Mouse (Mus musculus): ENCODE results near the gene Rnf115. TPM values are rescaled to one million over a fixed set of nuclear protein-coding genes. Genes with fewer than 3 reads are reported as not detected.
A peak's percentile ranks its signal among the peaks of the same experiment; 100 is the strongest.

The Rnf115 gene
- total RNA-seq, 2 experiments from 2014 or later, result 46.3 to 56.3 TPM

DNA sequence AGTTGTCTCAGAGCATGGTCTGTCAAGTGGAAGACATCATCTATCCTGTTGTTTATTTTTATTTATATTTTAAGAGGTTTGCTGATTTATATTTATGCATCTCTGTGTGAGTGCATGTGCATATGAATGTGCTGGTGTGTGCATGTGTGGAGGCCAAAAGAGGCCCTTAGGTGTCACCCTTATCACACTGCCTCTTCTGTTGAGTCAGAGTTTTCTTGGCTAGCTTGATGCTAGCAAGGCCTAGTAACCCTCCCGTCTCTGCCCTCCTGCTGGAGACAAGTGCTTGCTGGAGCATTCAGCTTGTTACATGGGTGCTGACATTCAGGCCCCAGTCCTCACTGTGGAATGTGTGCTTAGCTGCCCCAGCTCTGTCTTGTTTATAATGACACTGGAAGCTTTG lies 45.5 kb downstream of the Rnf115 start:
- DNase-seq (ENCODE audit: low spot score in 2 of 2), result no peak

DNA sequence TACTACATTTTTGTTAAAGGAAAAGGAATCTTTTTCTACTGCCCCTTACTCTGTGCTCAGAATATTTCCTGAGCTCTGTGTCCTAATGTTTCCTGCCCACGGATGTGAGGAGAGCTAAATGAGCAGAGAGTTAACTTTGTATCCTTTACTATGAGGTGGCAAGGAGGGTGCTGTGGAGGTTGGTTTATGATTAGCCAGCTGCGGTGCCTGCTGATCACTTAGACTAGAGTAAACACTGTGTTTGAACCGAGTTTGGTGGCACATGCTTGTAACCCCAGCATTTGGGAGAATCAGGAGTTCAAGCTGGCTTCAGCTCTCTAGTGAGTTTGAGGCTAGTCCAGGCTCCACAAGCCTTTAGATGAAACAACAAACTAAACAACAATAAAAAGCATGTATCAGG lies 49.7 kb downstream of the Rnf115 start:
- no peak for DNase-seq (ENCODE audit: low spot score in 2 of 2)

DNA sequence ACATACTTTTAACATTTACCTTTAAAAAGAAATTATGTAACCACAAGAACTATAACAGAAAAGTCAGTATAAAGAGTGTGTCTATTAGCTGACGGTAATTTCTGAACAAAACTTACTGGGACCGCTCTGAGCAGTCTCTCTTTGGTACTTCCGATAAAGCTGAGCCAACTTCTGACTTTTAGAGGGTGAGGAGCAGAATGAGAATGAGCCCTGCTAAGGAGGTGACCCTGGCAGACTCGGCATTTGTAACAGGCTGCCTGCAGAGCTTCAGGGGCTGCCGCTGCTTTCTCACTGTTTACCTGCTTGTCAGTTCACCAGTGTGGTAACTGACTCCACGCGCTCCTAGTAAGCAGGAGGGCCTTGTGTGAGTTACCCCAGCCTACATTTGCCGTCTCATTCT lies 54.8 kb downstream of the Rnf115 start:
- no peak for DNase-seq (ENCODE audit: low spot score in 2 of 2)

DNA sequence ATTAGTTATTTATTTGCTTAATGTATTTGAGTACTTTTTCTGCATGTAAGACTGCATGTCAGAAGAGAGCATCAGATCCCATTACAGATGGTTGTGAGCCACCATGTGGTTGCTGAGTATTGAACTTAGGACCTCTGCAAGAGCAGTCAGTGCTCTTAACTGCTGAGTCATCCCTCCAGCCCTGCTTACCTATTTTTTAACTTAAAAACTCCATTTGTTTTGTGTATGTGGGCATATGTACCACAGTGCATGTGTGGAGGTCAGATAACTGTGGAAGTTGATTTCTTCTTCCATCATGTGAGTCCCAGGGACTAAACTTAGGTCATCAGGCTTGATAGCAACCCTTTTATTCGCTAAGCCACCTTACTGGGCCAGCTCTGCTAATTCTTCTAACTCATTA lies 60.3 kb downstream of the Rnf115 start:
- no peak for DNase-seq (ENCODE audit: low spot score in 2 of 2)

DNA sequence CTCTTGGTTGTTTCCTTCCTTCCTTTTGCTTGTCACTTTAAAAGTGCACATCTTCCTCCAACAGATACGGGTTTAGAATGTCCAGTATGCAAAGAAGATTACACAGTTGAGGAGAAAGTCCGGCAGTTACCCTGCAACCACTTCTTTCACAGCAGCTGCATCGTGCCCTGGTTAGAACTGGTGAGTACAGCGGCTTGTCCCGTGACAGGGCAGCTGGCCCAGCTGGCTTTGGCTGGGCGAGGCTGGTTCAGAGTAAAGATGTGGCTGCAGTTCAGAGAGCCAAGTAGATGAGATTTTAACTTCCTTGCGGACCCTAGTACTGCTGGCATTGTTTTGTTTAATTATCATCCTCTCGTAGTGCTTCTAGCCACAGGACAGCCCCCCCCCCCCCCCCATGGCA lies 61.0 kb downstream of the Rnf115 start:
- DNase-seq (ENCODE audit: low spot score in 2 of 2), result peak in 1 of 2 experiments; percentile 27

DNA sequence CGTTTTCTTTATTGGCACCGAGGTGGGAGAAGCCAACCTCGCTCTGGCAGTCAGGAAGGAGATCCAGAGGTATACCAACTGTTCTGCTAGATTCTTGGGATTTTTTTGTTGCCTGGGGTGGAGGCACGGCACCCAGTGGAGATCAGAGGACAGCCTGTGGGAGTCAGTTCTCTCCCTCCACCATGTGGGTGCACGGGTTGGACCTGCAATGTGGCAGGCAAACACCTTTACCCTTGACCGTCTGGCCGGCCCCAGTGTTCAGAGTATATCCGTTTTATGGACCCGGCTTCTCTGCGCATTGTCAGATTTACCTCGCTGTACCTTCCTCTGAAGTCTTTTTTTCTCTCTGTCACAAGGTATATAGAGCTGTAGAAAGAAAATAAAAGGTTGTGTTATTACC lies 72.8 kb downstream of the Rnf115 start:
- DNase-seq (ENCODE audit: low spot score in 2 of 2), result no peak

DNA sequence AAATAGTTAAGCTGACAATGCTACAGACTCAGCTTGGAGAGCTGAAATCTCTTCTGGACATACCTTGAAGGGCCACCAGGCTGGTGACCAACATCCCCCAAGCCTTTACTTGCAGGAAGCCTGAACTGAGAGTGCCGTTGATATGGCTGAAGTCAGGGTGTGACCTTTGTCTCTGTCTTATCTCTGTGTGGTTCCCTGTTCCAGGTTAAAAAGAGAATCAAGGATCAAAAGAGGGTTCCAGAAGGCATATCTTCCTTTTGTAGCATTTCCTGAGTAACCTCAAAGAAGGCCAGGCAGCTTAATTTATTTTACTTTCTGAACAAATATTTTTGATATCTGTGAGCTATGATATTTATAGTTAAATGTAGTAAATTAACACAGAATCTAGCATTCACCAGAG lies 74.8 kb downstream of the Rnf115 start:
- DNase-seq (ENCODE audit: low spot score in 2 of 2), result no peak

DNA sequence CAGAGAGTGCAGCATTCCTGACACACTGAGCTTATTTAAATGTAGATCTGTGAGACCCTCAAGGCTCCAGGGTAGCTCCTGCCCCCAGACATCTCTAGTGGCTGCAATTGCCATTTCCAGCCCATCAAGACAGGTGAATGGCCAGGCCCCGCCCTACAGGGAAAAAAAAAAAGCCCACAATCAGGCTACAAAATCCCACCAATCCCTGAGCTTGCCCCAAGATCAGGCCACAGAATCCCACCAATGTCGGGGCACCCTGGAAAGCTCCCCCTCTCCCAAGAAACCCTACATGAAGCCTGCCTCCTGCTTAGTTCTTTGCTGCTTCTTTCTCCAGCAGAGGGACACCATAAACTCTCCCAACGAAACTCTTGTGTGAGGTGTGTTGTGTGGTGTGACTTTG lies 80.7 kb downstream of the Rnf115 start:
- DNase-seq (ENCODE audit: low spot score in 2 of 2), result no peak

DNA sequence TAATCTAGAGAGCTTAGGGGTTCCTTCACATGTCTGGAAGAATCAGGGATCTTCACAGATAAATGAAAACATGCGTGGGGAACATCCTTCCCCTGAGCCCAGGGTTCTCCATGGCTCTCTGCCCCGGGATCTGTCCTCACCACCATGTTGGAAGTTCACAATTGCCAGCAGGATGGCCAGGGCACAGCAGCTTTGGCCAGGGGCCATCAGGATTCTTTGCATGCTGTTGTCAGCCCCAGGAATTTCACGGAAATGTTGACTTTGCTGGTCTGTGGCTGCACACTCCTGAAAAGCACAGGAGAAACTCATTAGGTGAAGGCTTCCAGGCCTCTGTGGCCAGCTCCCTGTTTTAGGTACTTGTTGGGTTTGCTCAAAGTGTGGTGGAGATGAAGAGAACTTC lies 81.2 kb downstream of the Rnf115 start:
- no peak for DNase-seq (ENCODE audit: low spot score in 2 of 2)

DNA sequence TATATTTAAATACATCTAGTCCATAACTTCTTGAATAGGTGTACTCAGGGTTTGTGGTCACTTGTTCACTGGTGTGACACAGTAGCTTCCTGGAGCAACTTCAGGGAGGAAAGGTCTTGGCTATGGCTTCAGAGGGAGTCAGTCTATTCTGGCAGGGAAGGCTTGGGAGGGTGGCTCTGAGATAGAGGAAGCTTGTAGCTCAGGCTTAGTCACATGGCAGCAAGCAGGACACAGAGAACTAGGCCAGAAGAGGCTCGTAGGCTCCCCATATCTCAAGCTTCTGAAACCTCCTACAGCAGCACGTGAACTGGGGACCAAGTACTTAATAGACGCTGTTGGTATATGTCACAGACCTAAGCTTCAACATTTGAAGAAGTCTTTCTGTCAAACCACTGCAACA lies 83.8 kb downstream of the Rnf115 start:
- DNase-seq (ENCODE audit: low spot score in 2 of 2), result no peak

DNA sequence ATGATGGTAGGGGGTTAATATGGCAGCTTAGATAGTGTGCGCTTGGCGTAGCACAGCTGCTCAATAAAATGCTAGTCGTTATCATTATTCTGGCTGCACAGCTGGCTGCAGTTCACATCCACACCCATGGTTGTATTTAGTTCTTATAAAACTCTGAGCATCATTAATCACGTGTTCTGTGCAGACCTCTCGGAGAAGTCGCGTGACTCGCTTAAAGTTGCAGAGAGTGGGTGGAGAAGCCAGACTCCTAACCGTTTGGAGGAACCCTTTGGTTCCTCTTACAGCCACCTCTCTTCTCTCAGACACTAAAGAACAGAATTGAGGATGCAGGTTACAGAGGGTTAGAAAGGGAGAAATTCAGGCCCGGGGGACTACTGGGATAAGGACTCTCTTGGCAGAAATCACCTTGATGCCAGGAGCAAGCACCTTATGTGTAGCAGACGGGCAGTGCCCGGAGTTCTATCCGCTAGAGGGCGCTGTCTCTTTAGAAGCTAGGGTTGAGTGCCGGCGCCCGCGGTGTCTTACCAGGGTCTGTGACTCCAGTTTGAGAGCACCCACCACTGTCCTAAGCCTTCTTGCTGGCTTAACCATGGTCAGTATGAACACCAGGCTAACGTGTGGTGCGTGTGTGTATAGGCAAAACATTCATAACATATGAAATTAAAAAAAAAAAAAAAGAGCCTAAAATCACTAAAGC lies 85.1 kb downstream of the Rnf115 start:
- peak; percentile 83 to 86 for DNase-seq (ENCODE audit: low spot score in 2 of 2)

DNA sequence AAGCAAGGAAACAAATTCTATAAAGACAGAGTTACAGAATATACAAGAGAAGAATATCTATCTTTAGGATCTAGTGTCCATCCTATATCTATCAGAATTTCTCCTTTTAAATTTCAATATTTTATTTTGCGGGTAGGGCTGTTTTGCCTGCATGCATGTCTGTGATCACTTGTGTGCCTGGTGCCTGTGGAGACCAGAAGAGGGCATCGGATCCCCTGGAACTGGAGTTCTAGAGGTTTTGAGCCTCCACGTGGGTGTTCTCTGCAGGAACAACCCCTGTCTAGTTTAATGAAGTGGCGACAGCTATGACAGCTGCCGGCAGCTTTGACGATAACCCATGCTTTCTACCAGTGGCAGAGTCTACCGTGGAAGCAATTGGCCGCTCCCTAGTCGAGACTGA lies 85.6 kb downstream of the Rnf115 start:
- peak; percentile 29 to 43 for DNase-seq (ENCODE audit: low spot score in 2 of 2)

DNA sequence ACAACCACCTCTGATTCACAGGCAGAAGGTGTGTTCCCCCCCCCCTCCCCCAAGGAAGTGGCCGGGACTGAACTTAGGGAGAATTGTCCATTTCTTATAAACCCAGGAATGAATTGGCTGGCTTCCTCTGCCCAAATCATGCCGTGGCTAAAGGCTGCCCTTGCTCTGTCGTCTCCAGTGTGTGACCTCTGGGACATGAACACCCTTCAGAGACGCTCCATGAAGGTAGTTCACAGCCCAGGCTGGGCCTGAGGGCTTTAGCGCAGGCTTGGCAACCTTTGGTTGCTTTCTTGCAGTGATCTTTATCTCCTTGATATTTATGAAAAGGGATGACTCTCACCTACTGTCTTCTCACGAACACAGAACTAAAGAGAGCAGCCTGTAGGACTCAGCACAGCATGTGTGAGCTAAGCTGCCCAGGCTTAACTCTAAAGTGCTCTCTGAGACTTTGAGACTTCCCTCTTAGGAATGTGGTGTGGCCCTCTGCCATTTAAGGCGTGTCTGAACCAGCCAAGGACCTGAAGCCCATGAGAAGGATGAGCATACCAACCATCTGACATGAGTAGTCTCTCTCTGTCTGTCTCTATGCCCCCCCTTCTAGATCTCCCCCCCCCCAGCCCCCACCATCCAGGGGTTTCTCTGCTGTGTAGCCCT lies 86.3 kb downstream of the Rnf115 start:
- DNase-seq (ENCODE audit: low spot score in 2 of 2), result no peak

DNA sequence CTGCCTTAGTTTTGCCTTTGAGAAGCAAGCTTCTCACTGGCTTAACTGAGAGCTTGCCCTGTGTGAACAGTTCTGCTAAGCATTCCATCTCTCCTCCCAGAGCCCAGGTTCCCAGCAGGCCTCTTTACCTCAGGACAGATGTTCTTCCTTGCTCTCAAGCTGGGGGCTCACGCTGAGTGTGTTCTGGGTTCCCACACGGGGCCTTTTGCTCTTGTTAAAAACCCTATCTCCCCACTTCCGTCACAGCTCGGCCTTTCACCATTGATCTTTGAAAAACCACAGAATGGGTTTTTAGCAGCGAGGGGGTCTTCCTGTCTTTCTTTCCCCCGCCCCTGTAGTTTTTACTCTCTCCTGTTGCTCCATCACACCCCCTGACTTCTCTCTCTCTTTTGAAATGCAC lies 86.9 kb downstream of the Rnf115 start:
- no peak for DNase-seq (ENCODE audit: low spot score in 2 of 2)

DNA sequence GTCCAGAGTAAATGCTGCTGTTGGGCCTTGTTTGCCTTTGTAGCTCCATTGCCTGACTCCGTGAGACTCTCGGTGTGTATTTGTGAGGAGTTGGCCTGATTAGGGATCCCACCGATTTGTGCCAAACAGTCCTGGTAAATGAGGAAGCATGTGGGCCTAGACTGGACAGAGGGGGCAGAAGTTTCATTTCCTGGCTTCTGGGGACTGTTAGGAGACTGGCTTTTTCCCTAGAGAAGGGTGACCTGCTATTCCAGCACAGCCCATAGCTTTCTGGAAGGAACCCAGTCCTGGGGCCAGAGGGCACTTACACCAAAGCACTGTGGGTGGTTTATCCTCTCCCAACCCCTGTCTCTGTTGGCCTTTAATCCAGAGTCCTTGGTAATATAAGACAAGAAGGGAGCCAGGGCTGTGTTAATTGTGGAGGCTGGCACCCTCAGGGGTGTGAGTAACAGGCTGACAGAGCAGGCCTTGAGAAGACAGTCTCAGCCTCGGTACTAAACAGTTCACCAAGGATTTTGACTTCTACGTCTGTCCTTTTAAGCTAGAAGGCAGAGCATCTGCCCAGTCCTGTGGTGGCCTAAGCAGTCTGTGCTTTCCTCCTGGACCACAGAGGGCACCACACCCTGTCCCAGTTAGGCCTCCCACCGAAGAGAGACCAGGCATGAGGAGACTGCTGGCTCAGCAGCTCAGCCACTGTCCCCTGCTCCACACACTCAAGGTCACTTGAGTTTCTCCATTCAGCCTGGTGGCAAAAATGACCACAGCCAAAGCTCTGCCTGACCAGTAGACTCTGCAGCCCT lies 92.9 kb downstream of the Rnf115 start:
- no peak for DNase-seq (ENCODE audit: low spot score in 2 of 2)

DNA sequence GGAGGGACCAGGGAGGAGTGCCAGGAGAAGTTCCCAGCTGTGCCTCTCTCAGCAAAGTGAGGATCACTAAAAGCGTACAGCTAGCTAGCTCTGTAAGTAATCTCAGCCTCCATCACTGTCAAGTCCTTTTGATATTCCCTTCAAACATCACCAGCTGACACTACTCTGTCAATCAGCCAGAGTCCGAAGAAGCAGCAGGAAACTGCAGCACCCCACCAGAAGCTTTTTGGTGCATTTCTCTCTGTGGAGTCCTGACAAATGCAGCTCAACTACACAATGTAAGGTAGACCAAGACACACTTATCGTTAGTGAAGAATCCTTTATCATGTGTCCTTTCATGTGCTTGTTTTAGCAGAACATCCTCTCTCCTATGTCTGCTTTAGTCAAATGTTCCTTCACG lies 94.1 kb downstream of the Rnf115 start:
- DNase-seq (ENCODE audit: low spot score in 2 of 2), result no peak

DNA sequence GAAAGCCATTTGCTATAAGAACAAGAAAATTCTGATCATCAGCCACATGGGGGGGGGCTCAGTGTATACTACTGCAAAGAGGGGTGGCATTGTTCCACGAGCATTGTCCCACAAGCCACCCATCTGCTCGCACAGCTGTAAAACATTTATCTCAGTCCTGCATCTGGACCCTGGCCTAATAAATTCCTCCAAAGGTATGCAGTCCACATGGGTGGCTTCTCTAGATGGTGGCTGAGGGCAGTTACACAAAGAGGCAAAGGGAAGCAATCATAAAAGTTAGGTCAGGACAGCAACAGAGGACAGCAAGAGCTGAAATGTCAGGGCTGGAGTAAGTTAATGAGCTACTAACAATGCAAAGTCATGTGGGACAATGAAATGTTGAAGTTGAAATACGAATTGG lies 96.2 kb downstream of the Rnf115 start:
- DNase-seq (ENCODE audit: low spot score in 2 of 2), result no peak

DNA sequence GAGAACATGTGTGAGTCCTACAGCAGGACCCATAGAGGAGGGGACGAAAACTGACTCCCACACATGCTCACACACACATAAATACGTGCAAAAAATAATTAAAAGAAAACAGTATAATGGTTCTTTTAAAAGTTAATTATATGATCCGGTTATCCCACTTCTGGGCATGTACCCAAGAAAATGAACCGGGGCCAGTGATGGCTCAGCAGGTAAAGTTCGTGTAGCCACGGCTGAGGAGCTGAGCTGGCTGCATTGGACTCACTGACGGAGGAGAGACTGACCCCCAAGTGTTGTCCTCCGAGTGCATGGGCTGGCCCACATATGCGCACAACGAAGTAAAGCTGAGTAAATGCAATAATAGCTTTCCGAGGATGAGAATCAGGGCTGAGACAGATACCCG lies 97.2 kb downstream of the Rnf115 start:
- DNase-seq (ENCODE audit: low spot score in 2 of 2), result no peak

DNA sequence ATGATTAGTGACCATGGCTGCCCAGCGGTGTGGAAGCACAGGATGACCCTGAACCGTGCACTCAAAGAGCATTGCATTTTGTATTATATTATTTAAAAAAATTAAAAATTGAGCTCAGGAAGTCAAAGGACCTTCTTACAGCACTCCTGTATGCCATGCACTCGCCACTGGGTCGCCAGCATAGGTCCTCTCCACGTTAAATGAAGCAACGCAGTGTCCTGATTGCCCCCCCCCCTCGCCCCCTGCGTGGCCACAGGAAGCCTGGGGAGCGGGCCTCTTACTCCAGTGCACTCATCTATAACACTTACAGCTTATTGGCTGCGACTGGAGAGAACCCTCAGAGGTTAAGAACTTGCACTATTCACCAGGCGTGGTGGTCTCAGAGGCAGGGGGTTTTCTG lies 97.8 kb downstream of the Rnf115 start:
- DNase-seq (ENCODE audit: low spot score in 2 of 2), result no peak

DNA sequence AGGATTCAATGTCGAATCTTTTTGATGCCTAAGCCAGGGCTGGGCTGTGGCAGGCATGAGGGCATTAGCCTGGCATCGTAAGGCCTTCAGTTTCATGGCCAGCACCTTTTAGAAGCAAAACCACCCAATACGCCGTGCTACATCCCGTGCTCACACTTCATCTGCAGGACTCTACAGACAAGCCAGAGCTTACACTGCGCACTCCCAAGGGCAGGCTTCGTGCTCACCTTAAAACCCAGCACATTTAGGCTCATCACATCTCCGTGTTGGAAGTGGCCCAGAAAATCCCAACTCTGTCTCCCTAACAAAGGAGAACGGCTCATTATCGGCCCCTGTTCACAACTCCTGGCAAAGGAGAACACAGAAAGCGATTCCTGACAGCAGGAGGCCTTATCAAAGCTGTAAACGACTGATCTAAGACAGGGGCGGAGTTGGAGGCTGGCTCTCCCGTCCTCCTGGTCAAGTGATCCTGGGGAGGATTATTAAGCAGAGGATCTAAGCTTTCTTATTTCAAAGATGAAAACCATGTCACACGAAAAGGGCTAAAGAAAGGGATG lies 100.9 kb downstream of the Rnf115 start:
- DNase-seq (ENCODE audit: low spot score in 2 of 2), result no peak

DNA sequence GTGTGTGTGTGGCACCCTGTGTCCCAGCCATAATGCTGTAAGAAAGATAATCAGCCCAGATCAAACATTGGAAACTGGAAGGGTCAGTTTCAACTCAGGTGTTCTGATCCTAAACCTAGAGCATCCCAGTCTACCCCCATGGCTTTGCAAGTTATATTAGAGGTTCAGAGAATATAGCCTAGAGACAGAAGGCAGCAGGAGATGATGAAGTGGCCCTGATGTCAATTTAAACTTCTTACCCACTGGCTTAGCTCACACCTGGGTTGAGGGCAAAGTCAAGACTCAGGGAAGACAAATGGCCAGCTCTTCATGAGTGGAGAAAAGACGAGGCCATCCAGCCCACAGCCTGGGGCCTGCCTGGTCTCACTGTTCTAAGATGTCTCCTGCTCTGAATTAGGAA lies 101.5 kb downstream of the Rnf115 start, which contains the start of the genes Pdzk1 and Cd160:
Pdzk1 (plus strand) TSS at position 301 of the 400 bp plus-strand sequence.
Cd160 (minus strand) TSS at position 368 of the 400 bp plus-strand sequence.
- DNase-seq (ENCODE audit: low spot score in 2 of 2), result no peak

DNA sequence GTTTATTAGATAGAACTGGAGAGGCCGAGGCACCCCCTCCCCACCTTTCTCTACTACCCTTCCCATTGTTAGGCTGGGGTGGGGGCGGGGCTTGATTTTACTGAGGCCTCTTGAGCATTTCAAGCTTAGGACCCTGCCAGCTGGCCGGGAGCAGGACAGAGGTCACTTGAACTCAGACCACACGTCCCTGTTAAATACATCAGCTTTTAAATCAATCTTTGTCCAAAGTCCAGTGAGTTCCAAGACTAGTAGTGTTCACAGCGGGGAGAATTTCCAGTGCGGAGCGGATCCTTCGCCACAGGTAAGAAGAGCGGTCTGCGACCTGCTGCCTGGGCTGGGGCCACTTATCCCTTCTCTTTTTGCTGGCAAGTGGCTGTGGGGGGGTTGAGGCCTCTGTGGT lies 102.4 kb downstream of the Rnf115 start:
- DNase-seq (ENCODE audit: low spot score in 2 of 2), result no peak

Measured in layer of hippocampus, postnatal 10 days (tissue).